Mouse (Mus musculus) skeletal muscle tissue, postnatal 0 days (tissue): Measurements from ENCODE around the gene Dram1. TPM values are rescaled to one million over a fixed set of nuclear protein-coding genes. Genes with fewer than 3 reads are reported as not detected.

Experiments used
- polyA plus RNA-seq: library from polyadenylated mRNA; unstranded; fragments of >200 nt; fragmentation: Nextera tagmentation; extraction: Ambion mirVana; gene quantifications from 2 replicates; pipeline ENCODE4 v1.2.1, GENCODE M21; 2015

The Dram1 gene
- 2.7 and 16.0 TPM in 2 replicates for polyA plus RNA-seq

DNA sequence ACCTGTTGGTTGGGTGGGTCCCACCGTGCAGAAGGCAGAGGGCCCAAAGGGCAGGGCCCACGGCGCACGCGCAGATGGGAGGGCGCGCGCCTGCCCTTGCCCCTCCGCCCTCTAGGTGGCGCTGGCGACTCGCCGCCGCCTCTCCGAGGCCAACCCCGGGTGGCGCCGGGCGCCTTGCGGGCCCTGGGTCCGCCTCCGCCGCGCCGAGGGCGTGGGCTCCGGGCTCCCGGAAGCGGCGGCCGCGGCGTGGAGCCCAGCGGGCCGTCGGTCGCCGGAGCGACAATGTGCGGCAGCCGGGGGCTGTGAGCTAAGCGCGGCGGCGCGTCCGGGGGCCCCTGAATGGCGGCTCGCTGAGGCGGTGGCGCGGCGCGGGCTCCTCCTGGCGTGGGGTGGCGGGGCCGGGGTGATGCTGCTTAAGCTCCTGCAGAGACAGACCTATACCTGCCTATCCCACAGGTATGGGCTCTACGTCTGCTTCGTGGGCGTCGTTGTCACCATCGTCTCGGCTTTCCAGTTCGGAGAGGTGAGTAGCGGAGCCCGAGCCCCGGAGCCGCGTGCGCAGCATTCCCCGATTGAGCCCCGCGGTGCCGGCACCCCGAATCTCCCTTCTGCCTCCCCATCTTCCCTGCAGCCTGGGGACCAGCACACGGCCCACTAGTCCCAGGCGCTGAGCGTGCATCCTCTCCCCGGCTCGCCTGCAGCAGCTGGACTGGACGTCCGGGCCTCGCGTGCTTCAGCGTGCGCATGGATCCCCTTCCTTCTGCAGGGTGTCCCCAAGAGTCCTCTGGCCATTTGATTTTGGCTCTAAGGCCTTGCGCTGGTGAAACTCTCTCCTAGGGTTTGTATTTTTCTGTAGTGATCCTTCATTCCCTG, at the start of gene Dram1, which contains the start of gene Gnptab:
TSS of gene Dram1 (minus strand) at position 68 of the 873 bp plus-strand sequence.
TSS of gene Gnptab (plus strand) at position 120 of the 873 bp plus-strand sequence.

Other genes starting within 250 kb of the Dram1 start
- gene Parpbp, start 232.1 kb downstream of the Dram1 start, polyA plus RNA-seq: 1.5 and 1.8 TPM in 2 replicates
- gene Nup37, start 232.1 kb downstream of the Dram1 start, polyA plus RNA-seq: 24.3 and 26.2 TPM in 2 replicates
- 74.1 and 74.3 TPM in 2 replicates for gene Washc3, start 178.0 kb downstream of the Dram1 start, polyA plus RNA-seq
- gene Gnptab, start 52 bp upstream of the Dram1 start, polyA plus RNA-seq: 2.0 and 4.2 TPM in 2 replicates
- gene Sycp3, start 80.5 kb upstream of the Dram1 start, polyA plus RNA-seq: 0.13 and 0.24 TPM in 2 replicates
- gene Chpt1, start 125.0 kb upstream of the Dram1 start, polyA plus RNA-seq: 32.0 and 104 TPM in 2 replicates
- 2,500 and 2,846 TPM in 2 replicates for gene Mybpc1, start 226.1 kb upstream of the Dram1 start, polyA plus RNA-seq